9 mouse cellular contexts compared by ENCODE assay signal in genomic region chr3:131886470-131886869, GRCm38 (mm10).
DNase-seq lines count a peak whose midpoint lies in the region; ATAC-seq lines count a peak whose summit lies in the region.
"Had no signal": no experiment of that assay in that cellular context is flagged by ENCODE, and none has a peak within 500 bp of the region (broad histone marks: within the 10 kb centered on the region; RNA-seq: fewer than 3 reads in every experiment).

No protein-coding gene starts in this region.

- no peaks in the 10 kb centered on the region for H3K9me3 ChIP-seq in heart, embryonic 10.5 days
- no peaks in the 10 kb centered on the region for H3K9me3 ChIP-seq in heart, embryonic 11.5 days (replicated peaks; ENCODE audit: control insufficient read depth, low read length)

- H3K36me3 ChIP-seq in heart, embryonic 10.5 days, result no peaks in the 10 kb centered on the region
- no peaks in the 10 kb centered on the region for H3K36me3 ChIP-seq in heart, embryonic 11.5 days (ENCODE audit: control insufficient read depth, insufficient read depth, low read length)

- peak; percentile 58; the same call in 1 of the 2 replicates for ATAC-seq in granulocyte monocyte progenitor cell, adult 5-6 weeks (replicated peaks; ENCODE audit: poor library complexity, severe bottlenecking)
- ATAC-seq in heart, embryonic 11.5 days (replicated peaks; ENCODE audit: insufficient number of reproducible peaks, low FRiP score, low TSS enrichment), result no peak

- H3K9ac ChIP-seq in heart, embryonic 11.5 days (ENCODE audit: low read depth, low read length), result no peak overlapping the region

- WGBS in heart, embryonic 10.5 days, result 86% methylated on average over 5 of the region's 5 CpGs
- 85% methylated on average over 5 of the region's 5 CpGs for whole genome bisulfite sequencing in heart, embryonic 11.5 days (ENCODE audit: insufficient replicate concordance)

- H3K27ac ChIP-seq in heart, embryonic 10.5 days, result no peak overlapping the region
- H3K27ac ChIP-seq in heart, embryonic 11.5 days (ENCODE audit: low read depth, low read length), result no peak overlapping the region

- H3K4me3 ChIP-seq in heart, embryonic 10.5 days, result no peak overlapping the region
- H3K4me3 ChIP-seq in heart, embryonic 11.5 days (ENCODE audit: low read depth, low read length), result no peak overlapping the region
- H3K4me3 ChIP-seq: myocyte had no signal

- H3K4me1 ChIP-seq in heart, embryonic 10.5 days, result no peaks in the 10 kb centered on the region
- H3K4me1 ChIP-seq in heart, embryonic 11.5 days (ENCODE audit: control insufficient read depth, insufficient read depth, low read length), result no peaks in the 10 kb centered on the region

- H3K27me3 ChIP-seq in heart, embryonic 10.5 days (ENCODE audit: insufficient read depth, poor library complexity, severe bottlenecking), result no peaks in the 10 kb centered on the region
- no peaks in the 10 kb centered on the region for H3K27me3 ChIP-seq in heart, embryonic 11.5 days (ENCODE audit: control insufficient read depth, insufficient read depth, low read length)

- H3K4me2 ChIP-seq in heart, embryonic 11.5 days, result no peak overlapping the region

- peak; percentile 24 for DNase-seq in heart, postnatal 4 days
- no peak for DNase-seq in heart, embryonic 10.5 days (ENCODE audit: low spot score)
- DNase-seq in 416B (ENCODE audit: low read depth) (peak; percentile 39), WW6 (ENCODE audit: low read depth, low spot score) (peak; percentile 9)
- peak; percentile 19 for DNase-seq in thymus, postnatal 14 days
- no peak for DNase-seq in natural killer cell, adult 2 months (ENCODE audit: low spot score in 2 of 2)

Comparison
In these comparisons a context has a peak if more than half of its experiments do, and no peak if none do; other contexts are left out.
1. DNase-seq: peak in heart, postnatal 4 days (single experiment), 416B (single experiment), WW6 (single experiment) and thymus, postnatal 14 days (single experiment); none in heart, embryonic 10.5 days (single experiment) and natural killer cell, adult 2 months (0 of 2).